Mouse (Mus musculus) cortical plate, adult 2 months (tissue): Measurements from ENCODE around the gene Ugt1a6a.

ENCODE experiments used
- CTCF ChIP-seq: fragments of 200-500 bp; IDR thresholded peaks from 2 replicates; pipeline ENCODE4 v1.5.1; 2011; ENCODE audit warnings: mild to moderate bottlenecking, control low read depth, low read length; ENCODE audit not compliant: insufficient read depth; ENCODE audit errors: extremely low read depth
- POLR2A ChIP-seq: fragments of 200-500 bp; IDR thresholded peaks from 2 replicates; pipeline ENCODE4 v1.6.1; 2011; ENCODE audit warnings: mild to moderate bottlenecking, low read length, control low read depth; ENCODE audit not compliant: insufficient read depth; ENCODE audit errors: extremely low read depth

- no peak for TF ChIP-seq CTCF
- no peak for TF ChIP-seq POLR2A
These were observed 81.9 kb downstream of the Ugt1a6a start for GRCm38 (mm10) chr1:88216551-88216950.
